Mouse (Mus musculus) intestine, embryonic 14.5 days (tissue): ENCODE data around the gene Olfr652. TPM values are rescaled to one million over a fixed set of nuclear protein-coding genes. Genes with fewer than 3 reads are reported as not detected.

Experiments
- ATAC-seq: fragments of 200-750 bp; cut with Nextera tagmentation; replicated peaks from 2 replicates; pipeline ENCODE4 v1.8.0; 2017; ENCODE audit warnings: low read depth, moderate number of reproducible peaks, moderate TSS enrichment, moderate library complexity; ENCODE audit not compliant: low FRiP score, low TSS enrichment
- DNase-seq: peaks from one replicate; pipeline ENCODE4 v3.0.0-alpha.2; 2018; ENCODE audit warnings: low spot score
- H3K27ac ChIP-seq: fragments of 300-500 bp; sonication (generic); 2 replicates; pipeline ENCODE4 v1.5.1; 2014; ENCODE audit warnings: low read depth, mild to moderate bottlenecking, control low read depth
- H3K27me3 ChIP-seq: fragments of 300-500 bp; sonication (generic); replicated peaks from 2 replicates; pipeline ENCODE4 v1.6.1; 2014; ENCODE audit warnings: low read length, control low read depth; ENCODE audit not compliant: control insufficient read depth, insufficient read depth
- H3K36me3 ChIP-seq: fragments of 300-500 bp; sonication (generic); 2 replicates; pipeline ENCODE4 v1.6.1; 2014; ENCODE audit warnings: low read length, control low read depth; ENCODE audit not compliant: control insufficient read depth, insufficient read depth
- H3K4me1 ChIP-seq: fragments of 300-500 bp; sonication (generic); replicated peaks from 2 replicates; pipeline ENCODE4 v1.6.1; 2014; ENCODE audit warnings: low read length, control low read depth, mixed read lengths; ENCODE audit not compliant: control insufficient read depth, insufficient read depth
- H3K4me2 ChIP-seq: fragments of 300-500 bp; sonication (generic); 2 replicates; pipeline ENCODE4 v1.6.1; 2014; ENCODE audit warnings: low read length
- H3K4me3 ChIP-seq: fragments of 300-500 bp; sonication (generic); 2 replicates; pipeline ENCODE4 v1.5.1; 2014; ENCODE audit warnings: low read depth, low read length, control low read depth, mixed read lengths
- H3K9ac ChIP-seq: fragments of 300-500 bp; sonication (generic); 2 replicates; pipeline ENCODE4 v1.6.1; 2014; ENCODE audit warnings: mild to moderate bottlenecking, low read length
- H3K9me3 ChIP-seq: fragments of 300-500 bp; sonication (generic); 2 replicates; pipeline ENCODE4 v1.6.1; 2016; ENCODE audit warnings: low read length, control low read depth; ENCODE audit not compliant: control insufficient read depth
- whole genome bisulfite sequencing: fragments of 180-500 bp; shearing (Covaris S2); extraction: QIAGEN DNeasy Blood & Tissue Kit; methylation state at CpG from one replicate; pipeline ENCODE4 v1.1.7; 2014; 5-methylcytosine and 5-hydroxymethylcytosine counted together
- polyA plus RNA-seq: library from polyadenylated mRNA; unstranded; fragments of >200 nt; fragmentation: Nextera tagmentation; extraction: Ambion mirVana; gene quantifications from 2 replicates; pipeline ENCODE4 v1.2.1, GENCODE M21; 2014

The Olfr652 gene
- polyA plus RNA-seq: not detected in 2 replicates

DNA sequence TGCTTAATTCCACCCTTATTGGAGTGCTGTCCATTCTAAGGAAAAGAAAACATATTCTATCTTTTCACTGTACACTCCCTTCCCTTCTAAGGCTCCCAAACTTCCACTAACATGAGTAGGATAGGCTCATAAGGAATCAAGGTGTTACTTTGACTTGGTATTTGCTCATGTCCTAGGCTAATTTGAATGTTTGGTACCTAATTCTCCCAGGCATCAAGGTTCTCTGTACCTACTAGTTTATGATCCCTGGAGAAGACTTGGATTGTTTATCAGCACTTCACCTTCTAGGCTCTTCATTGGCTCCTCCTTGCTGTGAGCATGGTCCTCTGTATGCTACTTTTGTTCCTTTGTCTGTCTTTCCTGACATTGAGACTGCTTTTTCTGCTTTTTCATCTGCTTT is at the start of gene Olfr652:
Gene Olfr652, plus strand, starts transcription at position 301 of the 400 bp plus-strand sequence.
- no peaks in the 10 kb centered on the region for H3K4me1 ChIP-seq
- ATAC-seq (no peak), DNase-seq (no peak)
- no peaks in the 10 kb centered on the region for H3K9me3 ChIP-seq
- H3K9ac ChIP-seq: no peak within 1 kb of the TSS
- no peak within 1 kb of the TSS for H3K4me2 ChIP-seq
- no peaks in the 10 kb centered on the region for H3K27me3 ChIP-seq
- H3K4me3 ChIP-seq: no peak within 1 kb of the TSS
- no peak within 1 kb of the TSS for H3K27ac ChIP-seq
- no peaks in the 10 kb centered on the region for H3K36me3 ChIP-seq

DNA sequence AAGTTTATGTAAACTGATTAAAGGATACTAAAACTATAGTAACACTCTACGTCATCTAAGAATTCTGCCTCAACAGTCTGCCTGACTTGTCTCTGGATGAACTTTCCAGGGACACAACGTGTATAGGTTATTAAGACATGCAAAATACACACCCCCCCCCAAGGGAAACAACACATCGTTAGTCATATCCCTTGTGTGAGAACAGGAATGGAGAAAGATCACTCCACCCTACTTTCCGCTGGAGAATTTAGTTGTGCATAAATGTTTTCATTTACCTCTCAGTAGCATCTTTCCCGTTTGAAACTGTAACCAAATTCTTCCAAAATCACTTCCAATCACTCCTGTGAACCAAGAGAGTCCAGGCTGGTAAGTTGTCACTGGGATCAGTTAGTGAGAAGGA is 10.9 kb upstream of the Olfr652 start, which contains the start of gene Olfr651:
Gene Olfr651, plus strand, starts transcription at position 301 of the 400 bp plus-strand sequence.
- Histone ChIP-seq H3K9ac (no peak within 1 kb of the TSS), H3K4me1 (no peaks in the 10 kb centered on the region), H3K27ac (no peak within 1 kb of the TSS), H3K27me3 (no peaks in the 10 kb centered on the region), H3K9me3 (no peaks in the 10 kb centered on the region), H3K4me3 (no peak within 1 kb of the TSS), H3K4me2 (no peak within 1 kb of the TSS), H3K36me3 (no peaks in the 10 kb centered on the region)
- WGBS: 68% methylated on average over 5 of the region's 5 CpGs
- ATAC-seq (no peak), DNase-seq (no peak)

DNA sequence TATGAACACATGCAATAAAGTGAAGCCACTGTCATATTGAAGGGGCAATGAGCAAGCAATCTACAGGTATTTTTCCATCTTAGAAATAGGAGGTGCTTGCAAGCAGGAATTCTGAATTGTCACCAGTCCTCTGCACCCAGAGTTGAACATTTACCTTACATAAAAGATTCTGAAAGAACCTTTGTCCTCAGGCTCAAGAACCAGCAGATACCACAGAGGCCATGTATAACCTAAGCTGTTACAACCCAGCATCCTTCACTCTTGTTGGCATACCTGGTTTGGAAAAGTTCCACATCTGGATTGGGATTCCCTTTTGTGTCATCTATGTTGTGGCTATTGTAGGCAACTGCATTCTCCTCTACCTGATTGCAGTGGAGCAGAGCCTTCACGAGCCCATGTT is 8.0 kb upstream of the Olfr652 start:
- Histone ChIP-seq H3K9ac (no peak overlapping the region), H3K4me1 (no peaks in the 10 kb centered on the region), H3K4me3 (no peak overlapping the region), H3K27me3 (no peaks in the 10 kb centered on the region), H3K36me3 (no peaks in the 10 kb centered on the region), H3K9me3 (no peaks in the 10 kb centered on the region), H3K4me2 (no peak overlapping the region), H3K27ac (no peak overlapping the region)
- WGBS: 77% methylated on average over 1 of the region's 1 CpGs
- ATAC-seq (no peak), DNase-seq (no peak)

DNA sequence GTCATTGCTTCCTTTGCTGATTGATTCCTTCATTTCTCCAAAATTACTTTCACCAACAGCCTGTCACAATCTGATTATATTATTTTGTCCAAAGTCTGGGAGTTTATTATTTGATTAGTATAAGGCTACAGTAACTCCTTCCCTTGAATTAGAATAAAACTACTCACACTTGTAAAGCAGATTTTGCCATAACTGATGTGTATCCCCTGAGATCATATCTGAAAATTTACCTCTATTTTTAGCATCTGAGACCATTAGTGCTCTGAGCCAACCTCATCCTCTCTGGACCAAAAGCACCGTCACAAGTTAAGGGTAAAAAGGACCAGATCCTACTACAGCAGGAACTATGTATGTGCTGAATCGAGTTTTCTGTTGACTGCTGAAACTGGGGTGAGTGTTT is 16.3 kb downstream of the Olfr652 start, which contains the start of gene Olfr653:
Gene Olfr653, plus strand, starts transcription at position 301 of the 400 bp plus-strand sequence.
- H3K36me3 ChIP-seq: no peaks in the 10 kb centered on the region
- H3K4me1 ChIP-seq: no peaks in the 10 kb centered on the region
- no peak within 1 kb of the TSS for H3K4me3 ChIP-seq
- 63% methylated on average over 2 of the region's 2 CpGs for WGBS
- H3K9ac ChIP-seq: no peak within 1 kb of the TSS
- no peaks in the 10 kb centered on the region for H3K9me3 ChIP-seq
- ATAC-seq: no peak
- no peak within 1 kb of the TSS for H3K4me2 ChIP-seq
- no peak for DNase-seq
- H3K27ac ChIP-seq: no peak within 1 kb of the TSS
- no peaks in the 10 kb centered on the region for H3K27me3 ChIP-seq

DNA sequence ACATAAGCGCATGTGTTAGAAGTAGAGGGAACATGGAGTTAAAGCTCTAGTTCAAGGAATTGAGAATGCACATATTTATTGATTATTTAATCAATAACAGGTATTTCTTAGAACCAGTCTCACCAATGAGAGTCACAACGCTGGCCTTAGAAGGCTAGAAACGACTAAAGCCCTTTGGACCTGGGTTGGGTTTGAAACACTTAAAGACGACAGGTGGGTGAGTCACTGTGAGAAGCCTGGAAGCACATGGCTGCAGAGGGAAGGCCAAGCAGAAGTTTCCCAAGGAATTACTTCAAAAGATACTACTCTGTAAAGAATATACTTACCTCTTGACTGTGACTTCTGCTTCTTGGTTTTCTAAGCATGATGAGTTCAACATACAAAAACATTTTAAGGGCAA is 20.1 kb downstream of the Olfr652 start:
- Histone ChIP-seq H3K4me1 (no peaks in the 10 kb centered on the region), H3K36me3 (no peaks in the 10 kb centered on the region), H3K9me3 (no peaks in the 10 kb centered on the region), H3K4me3 (no peak overlapping the region), H3K4me2 (no peak overlapping the region), H3K27ac (no peak overlapping the region), H3K9ac (no peak overlapping the region), H3K27me3 (no peaks in the 10 kb centered on the region)
- ATAC-seq (no peak), DNase-seq (no peak)
- WGBS: 83% methylated on average over 4 of the region's 4 CpGs

DNA sequence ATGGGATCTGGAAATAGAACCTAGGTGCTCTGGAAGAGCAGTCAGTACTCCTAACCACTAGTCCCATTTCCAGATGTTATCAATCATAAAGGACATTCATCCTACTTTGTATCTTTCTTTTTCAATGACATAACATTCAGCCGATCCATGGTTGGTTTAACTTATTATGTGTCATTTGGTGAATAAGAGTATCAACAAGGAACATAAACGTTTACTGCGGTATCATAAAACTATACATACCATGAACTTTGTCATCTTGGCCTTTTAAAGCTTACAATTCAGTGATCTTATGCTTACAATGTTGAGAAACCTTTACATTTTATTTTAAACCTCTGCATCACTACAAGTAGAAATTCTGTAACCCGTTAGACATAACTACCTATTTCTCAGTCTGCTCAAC is 20.7 kb downstream of the Olfr652 start:
- WGBS: 75% methylated on average over 4 of the region's 4 CpGs
- DNase-seq: no peak
- H3K27me3 ChIP-seq: no peaks in the 10 kb centered on the region
- H3K9me3 ChIP-seq: no peaks in the 10 kb centered on the region
- ATAC-seq: no peak
- H3K4me1 ChIP-seq: no peaks in the 10 kb centered on the region
- H3K27ac ChIP-seq: no peak overlapping the region
- H3K4me2 ChIP-seq: no peak overlapping the region
- no peak overlapping the region for H3K4me3 ChIP-seq
- no peaks in the 10 kb centered on the region for H3K36me3 ChIP-seq
- no peak overlapping the region for H3K9ac ChIP-seq

DNA sequence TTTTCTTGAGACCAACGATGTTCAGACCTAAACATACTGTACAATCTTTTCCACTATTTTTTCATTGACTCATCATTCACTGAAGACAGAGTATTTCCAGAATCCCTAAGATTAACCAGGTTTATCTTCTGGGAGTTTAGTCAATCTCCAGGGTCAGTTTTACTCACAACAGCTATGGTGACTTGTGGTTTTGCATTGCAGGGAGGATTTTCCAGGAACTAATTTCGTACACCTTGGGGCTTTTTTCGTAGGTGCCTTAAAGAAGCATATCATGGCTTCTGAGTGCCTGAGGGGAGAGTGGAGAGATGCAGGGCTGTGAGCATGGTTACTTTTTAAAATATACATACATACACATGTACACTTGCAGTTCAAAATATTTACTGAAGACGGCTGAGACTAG is 26.0 kb downstream of the Olfr652 start, which contains the start of gene Olfr654:
Gene Olfr654, plus strand, starts transcription at position 301 of the 400 bp plus-strand sequence.
- Histone ChIP-seq H3K4me3 (no peak within 1 kb of the TSS), H3K27me3 (no peaks in the 10 kb centered on the region), H3K4me1 (no peaks in the 10 kb centered on the region), H3K27ac (no peak within 1 kb of the TSS), H3K9me3 (no peaks in the 10 kb centered on the region), H3K9ac (no peak within 1 kb of the TSS), H3K36me3 (no peaks in the 10 kb centered on the region), H3K4me2 (no peak within 1 kb of the TSS)
- WGBS: 68% methylated on average over 4 of the region's 4 CpGs
- no peak for ATAC-seq
- DNase-seq: no peak

DNA sequence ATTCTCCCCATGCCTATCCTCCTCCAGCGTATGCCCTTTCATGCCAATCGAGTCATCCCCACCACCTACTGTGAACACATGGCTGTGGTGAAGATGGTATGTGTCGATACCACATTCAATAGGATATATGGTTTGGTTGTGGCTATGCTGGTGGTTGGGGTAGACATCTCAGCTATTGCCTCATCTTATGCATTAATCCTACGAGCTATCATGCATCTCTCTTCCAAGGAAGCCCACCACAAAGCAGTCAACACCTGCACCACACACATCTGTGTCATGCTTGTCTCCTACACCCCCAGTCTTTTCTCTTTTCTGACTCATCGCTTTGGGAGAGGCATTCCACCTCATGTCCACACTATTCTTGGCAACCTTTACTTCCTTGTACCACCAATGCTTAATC is 27.6 kb downstream of the Olfr652 start:
- H3K9me3 ChIP-seq: no peaks in the 10 kb centered on the region
- H3K4me3 ChIP-seq: no peak overlapping the region
- no peaks in the 10 kb centered on the region for H3K27me3 ChIP-seq
- H3K9ac ChIP-seq: no peak overlapping the region
- H3K4me1 ChIP-seq: no peaks in the 10 kb centered on the region
- no peaks in the 10 kb centered on the region for H3K36me3 ChIP-seq
- H3K4me2 ChIP-seq: no peak overlapping the region
- WGBS: 86% methylated on average over 5 of the region's 5 CpGs
- H3K27ac ChIP-seq: no peak overlapping the region
- ATAC-seq (no peak), DNase-seq (no peak)

DNA sequence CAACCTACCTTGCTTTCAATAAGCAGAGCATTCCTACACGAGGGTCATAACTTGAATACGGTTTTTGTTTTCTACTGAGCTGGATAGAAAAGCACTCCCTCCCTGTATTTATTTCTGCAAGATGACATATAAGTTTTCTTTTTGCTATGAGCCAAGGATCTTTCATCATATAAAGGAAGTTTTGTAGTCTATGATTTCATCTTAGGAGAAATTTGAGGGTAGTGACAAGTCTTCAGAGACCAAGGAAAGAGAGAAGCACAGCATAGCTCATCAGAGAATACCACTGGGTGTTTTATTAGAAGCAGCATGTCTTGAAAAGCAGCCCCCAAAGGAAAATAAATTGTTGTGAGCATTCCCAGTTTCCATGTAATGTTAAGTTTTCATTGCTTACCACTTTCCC is 41.0 kb downstream of the Olfr652 start, which contains the start of gene Olfr655:
Gene Olfr655, minus strand, starts transcription at position 101 of the 400 bp plus-strand sequence.
- Histone ChIP-seq H3K27me3 (no peaks in the 10 kb centered on the region), H3K4me2 (no peak within 1 kb of the TSS), H3K9me3 (no peaks in the 10 kb centered on the region), H3K27ac (no peak within 1 kb of the TSS), H3K4me3 (no peak within 1 kb of the TSS), H3K36me3 (no peaks in the 10 kb centered on the region), H3K9ac (no peak within 1 kb of the TSS), H3K4me1 (no peaks in the 10 kb centered on the region)
- ATAC-seq: no peak
- DNase-seq: no peak
- WGBS: 91% methylated on average over 2 of the region's 2 CpGs
